Mouse (Mus musculus) heart, postnatal 0 days (tissue): Measurements from ENCODE around the gene Cxcl12.

Experiments used
- CTCF ChIP-seq: IDR thresholded peaks from 2 replicates; pipeline ENCODE4 v1.5.1; 2016; ENCODE audit warnings: antibody characterized with exemption, control low read depth, low read depth
- EP300 ChIP-seq: IDR thresholded peaks from 2 replicates; pipeline ENCODE4 v1.6.1; 2016; ENCODE audit warnings: antibody characterized with exemption, low read depth

DNA sequence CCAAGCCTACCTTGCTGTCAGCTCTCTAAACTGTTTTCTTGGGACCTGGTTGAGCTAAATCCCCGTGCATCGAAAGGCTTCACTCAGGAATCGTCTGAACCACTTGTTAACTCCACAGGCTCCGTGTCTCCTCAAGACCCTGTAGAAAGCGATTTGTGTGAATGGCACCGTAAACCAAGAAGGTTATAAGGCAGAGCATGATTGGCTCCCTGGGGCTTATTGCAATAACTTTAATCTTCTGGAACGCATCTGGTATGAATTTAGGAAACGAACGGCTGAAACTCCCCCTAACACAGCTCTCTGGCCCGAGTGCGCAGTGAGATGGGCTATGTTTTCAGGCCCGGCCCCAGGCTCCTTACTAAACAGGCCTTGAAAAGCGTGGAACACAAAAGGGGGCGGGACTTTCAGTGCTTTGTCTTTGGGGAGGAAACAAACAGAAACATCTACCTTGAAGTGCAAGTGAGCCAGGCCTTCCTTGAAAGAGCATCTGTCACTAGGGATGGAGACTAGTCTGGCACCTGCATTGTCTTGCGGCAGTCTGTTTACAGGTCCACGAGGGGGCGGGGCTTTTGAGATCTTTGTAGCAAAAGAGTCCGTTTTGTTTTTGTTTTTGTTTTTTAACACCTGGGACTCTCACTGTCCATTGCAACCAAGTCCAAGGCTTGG lies 16.7 kb upstream of the Cxcl12 start:
- TF ChIP-seq CTCF: no peak
- TF ChIP-seq EP300: no peak
